In the genomic region with DNA sequence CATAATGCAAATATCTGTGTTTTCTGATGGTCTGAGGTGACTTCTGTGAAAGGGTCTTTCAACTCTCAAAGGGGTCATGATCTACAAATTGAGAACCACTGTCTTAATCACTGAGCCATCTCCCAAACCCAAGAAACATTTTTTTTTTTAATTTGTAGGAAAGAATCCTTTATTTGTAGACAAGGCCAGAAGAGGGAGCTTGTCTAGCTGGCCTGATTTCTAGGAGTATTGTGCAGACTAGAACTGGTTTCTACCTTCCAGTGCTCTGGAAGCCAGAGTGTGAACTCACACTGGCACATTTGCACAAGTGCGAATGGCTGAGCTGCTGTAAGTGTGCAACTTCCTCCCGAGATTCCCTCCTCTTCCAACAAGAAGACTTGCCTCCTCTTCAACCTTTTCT, we compare ENCODE assay signal across 13 mouse cellular contexts.
"Had no signal": no experiment of that assay in that cellular context is flagged by ENCODE, and none has a peak within 500 bp of the region (broad histone marks: within the 10 kb centered on the region; RNA-seq: fewer than 3 reads in every experiment).

No protein-coding gene starts in this region.

- H3K27ac ChIP-seq: limb, embryonic 10.5 days; liver, embryonic 13.5 days; macrophage; midbrain, embryonic 15.5 days had no signal

- H3K36me3 ChIP-seq: limb, embryonic 10.5 days; liver, embryonic 13.5 days; midbrain, embryonic 15.5 days had no signal

- DNase-seq: kidney, adult 18-20 months; kidney, postnatal 14 days; layer of hippocampus, adult 9-11 months; liver, embryonic 13.5 days; liver, postnatal 0 days; lung, postnatal 14 days; right cerebral cortex, postnatal 14 days; thymus, postnatal 4 days had no signal

- H3K27me3 ChIP-seq: liver, embryonic 13.5 days; megakaryocyte, embryonic 14.5 days; midbrain, embryonic 15.5 days had no signal

- H3K9me3 ChIP-seq: limb, embryonic 10.5 days; liver, embryonic 13.5 days; midbrain, embryonic 15.5 days had no signal

- H3K4me2 ChIP-seq: liver, embryonic 13.5 days; midbrain, embryonic 11.5 days; midbrain, embryonic 15.5 days had no signal

- H3K4me1 ChIP-seq: limb, embryonic 10.5 days; liver, embryonic 13.5 days; megakaryocyte, embryonic 14.5 days; midbrain, embryonic 15.5 days had no signal

- H3K4me3 ChIP-seq: limb, embryonic 10.5 days; liver, embryonic 13.5 days; megakaryocyte, embryonic 14.5 days; midbrain, embryonic 15.5 days had no signal

- H3K9ac ChIP-seq: liver, embryonic 13.5 days; liver, postnatal 0 days; midbrain, embryonic 15.5 days had no signal

- ATAC-seq: liver, postnatal 0 days; midbrain, embryonic 15.5 days had no signal
